Mouse (Mus musculus) neural tube, embryonic 10.5 days (tissue): ENCODE data around the gene Maml3.

Source experiments
- DNase-seq: peaks from one replicate; pipeline ENCODE4 v3.0.0-alpha.2; 2017; ENCODE audit warnings: low spot score; ENCODE audit errors: extremely low spot score

The Maml3 gene

DNA sequence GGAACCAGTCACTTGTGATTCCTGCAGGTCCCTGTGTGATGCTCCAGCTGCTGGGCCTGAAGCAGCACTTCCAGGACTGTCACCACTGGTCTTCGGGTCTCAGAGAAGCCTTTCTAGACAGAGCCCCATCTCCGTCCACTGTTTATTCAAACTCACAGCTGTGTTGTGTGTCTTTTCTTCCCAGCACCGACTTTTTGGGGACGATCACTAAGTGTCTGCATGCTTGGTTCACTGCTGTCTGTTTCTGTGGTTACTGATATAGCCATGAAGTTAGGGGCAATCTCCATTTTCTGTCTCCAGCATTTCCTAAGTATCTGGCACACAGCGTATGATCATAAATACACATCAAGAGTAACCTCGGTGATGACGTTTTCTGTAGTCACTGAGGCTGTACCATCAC is 313.3 kb downstream of the Maml3 start:
- no peak for DNase-seq

DNA sequence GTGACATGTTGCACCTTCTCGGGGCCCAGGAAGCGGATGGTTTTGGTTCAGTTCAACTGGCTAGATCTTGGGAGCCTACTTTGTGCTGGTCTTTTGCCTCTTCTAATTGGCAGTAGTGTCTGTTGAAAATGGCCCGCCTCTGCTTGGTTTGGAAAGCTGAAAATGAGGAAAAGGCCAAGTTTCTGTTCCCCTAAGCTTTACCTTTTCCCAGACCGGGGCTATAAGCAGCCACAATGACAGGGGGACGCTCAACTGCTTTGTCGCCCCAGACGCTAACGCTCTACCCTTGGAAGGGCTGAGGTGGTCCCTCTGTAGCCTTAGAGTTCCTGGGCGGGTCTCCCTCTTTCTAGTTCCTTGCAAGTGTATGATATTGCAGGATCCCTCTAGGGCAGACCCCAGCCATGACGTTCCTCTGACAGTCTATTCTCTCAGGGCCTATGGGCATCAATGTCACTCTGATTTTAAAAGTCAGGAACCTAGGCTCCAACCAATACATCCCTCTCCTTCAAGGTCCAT is 315.4 kb downstream of the Maml3 start:
- no peak for DNase-seq

DNA sequence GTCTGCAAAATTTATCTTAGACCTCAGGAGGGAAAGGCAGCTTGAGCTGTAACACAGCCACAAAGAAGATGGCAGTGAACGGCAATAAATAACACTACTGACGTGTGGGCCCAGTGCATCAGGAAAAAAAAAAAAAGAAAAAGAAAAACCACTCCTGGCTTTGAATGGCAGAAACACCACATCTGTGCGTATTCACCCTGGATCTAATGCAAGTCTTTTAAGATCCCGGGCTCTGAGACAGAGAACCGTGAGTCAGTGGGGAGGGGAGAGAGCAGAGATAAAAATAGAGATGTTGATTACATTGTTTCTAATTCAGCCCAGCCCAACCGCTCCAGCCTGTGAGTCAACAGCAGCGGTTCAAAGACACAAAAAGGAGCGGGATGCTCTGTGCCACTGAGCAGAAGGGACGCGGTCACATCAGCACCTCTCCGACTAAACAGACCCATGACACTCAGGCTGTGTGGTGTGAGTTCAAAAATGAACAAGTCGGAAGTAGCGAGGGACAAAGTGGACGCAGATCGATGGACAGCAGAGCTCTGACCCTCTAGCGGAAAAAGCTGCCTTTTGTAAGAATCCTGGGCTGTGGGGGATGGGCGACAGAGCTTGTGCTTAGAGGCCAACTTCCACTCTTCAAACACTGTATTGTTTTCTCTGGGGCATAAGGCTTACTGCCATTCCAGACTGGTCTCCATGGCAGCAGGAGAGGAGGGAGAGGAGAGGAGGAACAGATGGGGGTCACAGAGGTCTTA is 316.1 kb downstream of the Maml3 start:
- DNase-seq = peak; percentile 92

DNA sequence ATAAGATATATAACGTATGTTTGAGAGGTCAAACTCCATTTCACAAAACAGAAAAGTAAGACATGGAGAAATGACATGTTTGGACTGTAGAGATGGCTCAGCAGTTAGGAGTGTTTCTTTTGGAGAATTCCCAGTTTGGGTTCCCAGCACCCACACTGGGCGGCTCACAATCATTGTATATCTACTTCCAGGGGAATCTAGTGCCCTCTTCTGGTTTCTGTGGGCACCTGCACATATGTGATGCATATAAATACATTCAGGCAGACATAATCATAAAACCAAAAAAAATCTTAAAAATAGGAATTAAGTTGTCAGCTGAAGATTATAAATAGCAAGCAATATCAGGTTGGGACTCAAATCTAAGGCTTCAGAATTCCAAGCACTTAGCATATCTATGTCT is 316.9 kb downstream of the Maml3 start:
- DNase-seq = no peak

GRCm38 (mm10) chr3:51785796-51786195 is 319.1 kb downstream of the Maml3 start:
- DNase-seq = no peak

- DNase-seq = no peak
These were observed 322.7 kb downstream of the Maml3 start for GRCm38 (mm10) chr3:51782191-51782590.

GRCm38 (mm10) chr3:51778738-51779592 is 325.9 kb downstream of the Maml3 start:
- DNase-seq = peak; percentile 59

GRCm38 (mm10) chr3:51778179-51778578 is 326.7 kb downstream of the Maml3 start:
- no peak for DNase-seq

GRCm38 (mm10) chr3:51776018-51776611 is 328.8 kb downstream of the Maml3 start:
- no peak for DNase-seq

GRCm38 (mm10) chr3:51773587-51773986 is 331.3 kb downstream of the Maml3 start:
- DNase-seq = no peak

DNA sequence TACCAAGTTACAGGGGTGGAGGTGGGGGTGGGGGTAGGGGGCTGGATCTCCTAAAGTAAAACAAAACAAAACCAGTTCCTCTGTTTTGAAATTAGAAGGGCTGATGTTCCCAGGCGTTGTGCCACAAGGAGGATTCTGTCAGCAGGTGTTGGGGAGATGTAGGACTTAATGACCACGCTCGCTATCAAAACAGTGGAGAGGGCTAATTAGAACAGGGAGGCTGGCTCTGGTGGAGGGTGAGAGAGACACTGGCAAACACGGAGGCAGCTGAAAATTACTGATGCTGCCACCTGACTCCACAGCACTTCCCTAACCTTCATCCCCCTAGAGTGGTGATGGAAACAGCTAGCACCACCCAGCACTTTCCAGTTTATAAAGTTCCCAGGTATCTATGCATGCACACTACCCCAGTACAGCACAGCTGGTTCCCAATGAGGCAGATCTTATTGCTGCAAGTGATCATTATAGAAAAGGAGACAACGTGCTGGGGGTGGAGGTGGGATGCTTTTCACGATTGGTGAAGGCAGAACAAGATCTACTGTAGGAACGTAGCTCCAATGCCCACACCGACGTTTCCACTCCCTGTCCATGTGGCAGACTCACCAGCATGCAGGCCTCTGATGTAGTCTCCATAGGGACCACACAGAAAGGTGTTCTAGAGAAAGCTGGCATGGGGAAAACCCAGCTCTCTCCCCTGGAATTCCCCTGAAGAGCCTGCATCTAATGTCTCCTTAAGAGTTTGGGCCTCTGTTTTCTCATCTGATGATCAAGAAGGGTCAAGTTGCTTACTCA is 332.8 kb downstream of the Maml3 start:
- DNase-seq = no peak

GRCm38 (mm10) chr3:51769196-51769595 is 335.7 kb downstream of the Maml3 start:
- DNase-seq = no peak

DNA sequence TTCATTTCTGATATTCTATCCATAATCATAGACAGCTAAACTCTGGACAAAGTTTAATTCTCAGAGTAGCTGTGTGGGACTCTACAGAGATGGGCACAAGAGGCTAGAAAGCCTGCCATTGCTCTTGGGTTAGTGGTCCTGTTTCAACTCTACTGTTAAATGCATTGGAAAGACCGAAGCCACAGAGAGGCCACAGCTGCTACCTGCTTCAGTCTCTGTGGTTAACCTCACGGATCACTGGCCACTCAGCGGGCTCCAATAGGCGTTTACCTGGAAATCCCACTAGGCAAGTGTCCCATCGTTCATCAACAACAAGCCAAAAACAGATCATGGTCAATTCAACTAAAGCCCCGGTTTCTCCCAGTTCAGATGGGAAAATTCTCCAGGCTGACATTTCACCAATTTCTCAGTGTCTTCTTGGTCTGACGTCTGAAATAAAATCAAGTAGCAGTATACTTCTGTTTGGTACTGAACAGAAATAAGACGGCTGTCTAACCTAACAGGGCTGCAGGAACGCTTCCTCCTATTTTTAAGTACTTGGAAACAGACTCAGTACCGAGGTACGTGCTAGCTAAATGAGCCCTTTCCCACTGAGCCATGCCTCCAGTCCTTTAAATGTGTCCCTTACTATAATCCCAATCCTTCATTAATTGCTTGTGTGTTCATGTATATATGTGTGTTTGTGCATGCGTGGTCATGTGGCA is 339.5 kb downstream of the Maml3 start:
- DNase-seq = no peak

- no peak for DNase-seq
These were observed 340.7 kb downstream of the Maml3 start for GRCm38 (mm10) chr3:51764175-51764574.

- DNase-seq = no peak
These were observed 342.0 kb downstream of the Maml3 start for GRCm38 (mm10) chr3:51762900-51763299.

DNA sequence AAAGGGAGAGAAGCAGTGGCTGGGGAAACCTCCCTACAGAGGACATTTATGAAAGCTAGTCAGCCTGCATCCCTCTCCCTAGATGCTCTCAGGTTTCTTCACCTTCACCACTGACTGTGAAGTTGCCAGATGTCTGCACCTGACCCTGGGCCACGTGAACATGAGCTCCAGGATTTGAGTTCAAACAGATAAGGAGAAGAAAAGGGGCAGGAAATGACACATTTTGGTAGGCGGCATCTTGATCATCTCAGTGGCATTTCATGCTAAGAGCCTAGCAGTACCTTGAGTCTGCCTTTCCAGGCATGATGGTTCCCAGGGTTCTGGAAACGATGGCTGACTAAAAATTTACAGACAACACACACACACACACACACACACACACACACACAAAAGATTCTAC is 345.3 kb downstream of the Maml3 start:
- no peak for DNase-seq

DNA sequence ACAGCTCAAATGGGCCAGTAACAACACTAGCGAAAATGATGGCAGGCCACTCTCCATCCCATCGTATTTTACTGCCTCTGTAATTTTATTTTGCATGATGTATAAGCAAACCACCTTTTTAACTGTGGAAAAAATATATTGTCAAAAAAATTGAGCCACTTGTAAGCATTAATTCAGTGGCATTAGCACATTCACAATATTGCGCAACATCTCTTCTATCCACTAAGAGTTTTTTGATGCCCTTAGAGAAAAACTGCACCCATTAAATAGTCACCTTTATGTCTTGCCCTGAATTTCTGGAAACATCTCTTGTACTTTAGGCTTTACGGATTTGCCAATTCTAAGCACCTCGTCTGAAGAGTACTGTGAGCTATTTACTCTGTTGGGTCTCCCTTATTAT is 347.8 kb downstream of the Maml3 start:
- DNase-seq = no peak

DNA sequence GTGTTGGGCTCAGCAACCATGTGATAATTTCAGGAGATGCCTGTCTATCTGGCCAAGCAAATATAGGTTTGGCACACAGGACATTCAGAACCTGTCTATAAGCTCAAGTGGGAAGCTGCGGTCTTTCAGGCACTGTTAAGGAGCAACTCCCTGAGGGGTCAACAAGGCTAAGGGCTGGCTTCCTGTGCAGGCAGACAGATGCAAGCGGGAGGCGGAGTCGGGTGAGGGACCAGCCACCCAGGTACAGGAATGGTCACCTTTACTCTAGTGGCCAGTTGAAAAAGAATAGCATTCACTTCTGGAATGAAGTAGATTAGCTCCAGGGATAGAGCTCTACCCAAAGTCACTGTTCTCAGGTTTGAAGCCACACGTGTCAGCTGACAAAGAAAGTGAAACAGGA is 348.6 kb downstream of the Maml3 start:
- no peak for DNase-seq

GRCm38 (mm10) chr3:51753262-51753661 is 351.6 kb downstream of the Maml3 start:
- no peak for DNase-seq

DNA sequence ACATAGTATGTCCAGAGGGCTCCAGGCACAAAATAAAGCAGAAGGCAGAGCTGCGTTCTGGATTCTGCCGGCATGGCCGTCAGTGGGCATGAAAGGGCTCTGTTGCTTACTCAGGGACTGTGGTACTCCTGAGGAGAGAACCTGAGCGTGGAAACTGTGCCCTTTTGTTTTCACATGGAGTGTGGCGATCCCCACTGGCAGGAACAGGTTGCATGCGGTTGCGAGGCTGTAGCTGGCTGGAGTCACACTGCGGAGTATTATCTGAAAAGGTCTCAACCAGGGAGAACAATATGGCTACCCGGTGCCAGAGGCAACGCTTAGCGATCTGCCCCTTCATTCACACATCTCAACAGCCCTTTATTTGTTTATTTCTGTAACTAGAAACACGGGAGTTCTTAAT is 353.4 kb downstream of the Maml3 start:
- DNase-seq = no peak
